Mouse (Mus musculus) gastrocnemius, postnatal 14 days (tissue): ENCODE results near the gene Slc51b. TPM values are rescaled to one million over a fixed set of nuclear protein-coding genes. Genes with fewer than 3 reads are reported as not detected.

Experiments
- DNase-seq: peaks from one replicate; pipeline ENCODE4 v3.0.0; 2021; ENCODE audit warnings: mixed read lengths
- intact Hi-C: fragments of 180-260 bp; cut with DNase I; formaldehyde crosslinking; loops from one replicate; pipeline ENCODE4 v1.15.1; 2025; ENCODE audit warnings: low total_unique reads
- total RNA-seq, 2 experiments: library from RNA; stranded (reverse); gene quantifications; 2 replicates each; pipeline ENCODE4 v1.2.3; 2021

The Slc51b gene
- total RNA-seq, 2 experiments from 2014 or later = not detected

DNA sequence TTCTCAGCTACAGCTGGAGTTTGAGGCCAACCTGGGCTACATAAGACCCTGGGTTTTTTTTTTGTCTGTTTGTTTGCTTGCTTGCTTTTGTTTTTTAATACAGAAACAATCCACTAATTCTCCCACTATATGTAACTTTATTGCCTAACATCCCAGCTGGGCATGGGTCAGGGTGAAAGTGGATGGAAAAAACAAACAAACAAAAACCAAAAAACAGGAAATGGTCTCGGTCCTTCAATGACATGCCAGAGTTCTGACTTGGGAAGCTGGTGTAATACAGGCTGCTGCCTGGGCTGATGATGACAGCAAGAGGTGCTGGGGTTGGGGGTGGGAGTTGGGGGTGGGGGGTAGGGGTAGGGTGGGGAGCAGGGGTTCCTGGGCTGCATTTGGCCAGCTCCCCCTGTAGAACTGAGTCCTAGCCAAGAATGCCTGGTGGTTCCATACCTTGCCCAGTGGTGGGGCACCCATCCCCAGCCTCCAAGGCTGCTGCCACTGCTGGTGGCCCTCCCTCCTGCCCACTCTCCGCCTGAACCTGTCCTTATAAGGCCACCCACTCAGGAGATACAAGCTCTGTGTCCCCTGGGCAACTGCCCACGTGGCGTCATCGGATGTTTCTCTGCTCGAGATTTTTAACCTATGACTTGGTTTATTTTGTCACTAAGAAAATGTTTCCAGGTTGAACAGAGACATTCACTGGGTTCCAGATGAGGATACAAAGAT is 40.6 kb downstream of the Slc51b start:
- intact Hi-C loops = no loop called here
- DNase-seq = peak; percentile 29

DNA sequence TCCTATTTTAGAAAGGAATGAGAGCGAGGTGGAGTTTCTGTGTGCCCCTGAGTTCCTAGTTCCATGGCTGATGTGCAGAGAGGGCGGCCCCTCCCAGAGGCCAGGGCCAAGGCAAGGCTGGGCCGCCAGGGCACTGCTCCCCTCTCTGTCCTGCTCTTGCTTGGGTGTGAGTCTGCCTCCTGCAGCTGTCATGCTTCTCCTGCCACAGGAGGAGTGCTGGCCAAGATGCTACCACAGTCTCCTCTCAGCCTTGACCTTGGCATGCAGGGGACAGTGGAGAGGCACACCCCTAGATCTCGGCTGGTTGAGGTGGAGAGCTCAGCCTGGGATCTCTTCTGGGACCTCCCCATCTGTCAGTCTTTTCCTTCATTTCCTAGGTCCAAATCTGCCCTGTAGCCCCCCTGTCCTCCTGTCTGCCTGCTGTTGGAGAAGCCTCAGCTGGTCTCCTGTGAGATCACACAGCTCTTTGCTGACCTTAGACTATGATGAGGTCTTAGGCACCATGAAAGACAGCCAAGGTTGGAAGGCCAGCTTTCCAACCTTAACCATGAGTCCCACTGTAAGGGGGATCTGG is 41.7 kb downstream of the Slc51b start:
- DNase-seq = peak; percentile 52
- intact Hi-C loops = no loop called here

DNA sequence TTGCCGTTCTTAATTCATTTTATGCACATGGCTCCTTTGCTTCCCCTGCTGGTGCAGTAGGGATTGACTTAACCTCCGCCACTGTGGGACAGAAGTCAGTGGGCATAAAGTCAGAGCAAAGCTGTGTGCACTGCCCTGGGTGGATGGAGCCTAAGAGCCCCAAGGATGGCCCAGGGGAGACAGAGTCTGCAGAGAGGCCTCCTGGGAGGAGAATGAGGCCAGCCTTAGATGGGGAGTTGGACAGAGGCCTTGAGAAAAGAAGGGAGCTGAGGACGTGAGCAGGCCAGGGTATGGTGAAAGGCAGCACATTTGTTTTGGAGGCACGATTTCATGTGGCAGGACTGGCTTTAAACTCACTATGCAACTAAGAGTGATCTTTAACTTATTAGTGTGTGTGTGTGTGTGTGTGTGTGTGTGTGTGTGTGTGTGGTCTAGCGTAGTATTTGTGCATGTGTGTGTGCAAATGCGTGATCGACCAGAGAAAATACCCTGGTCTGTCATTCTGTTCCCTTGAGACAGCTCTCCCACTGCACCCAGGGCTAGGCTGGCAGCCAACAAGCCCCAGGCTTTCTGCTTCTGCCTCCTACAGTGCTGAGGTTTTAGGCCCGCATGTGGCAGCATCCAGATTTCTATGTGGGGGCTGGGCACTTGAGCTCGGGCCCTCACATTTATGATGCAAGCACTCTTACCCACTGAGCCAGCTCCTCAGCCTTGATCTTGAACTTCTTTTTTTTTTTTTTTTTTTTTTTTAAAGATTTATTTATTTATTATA is 47.4 kb downstream of the Slc51b start:
- DNase-seq = no peak
- intact Hi-C loops = no loop called here

DNA sequence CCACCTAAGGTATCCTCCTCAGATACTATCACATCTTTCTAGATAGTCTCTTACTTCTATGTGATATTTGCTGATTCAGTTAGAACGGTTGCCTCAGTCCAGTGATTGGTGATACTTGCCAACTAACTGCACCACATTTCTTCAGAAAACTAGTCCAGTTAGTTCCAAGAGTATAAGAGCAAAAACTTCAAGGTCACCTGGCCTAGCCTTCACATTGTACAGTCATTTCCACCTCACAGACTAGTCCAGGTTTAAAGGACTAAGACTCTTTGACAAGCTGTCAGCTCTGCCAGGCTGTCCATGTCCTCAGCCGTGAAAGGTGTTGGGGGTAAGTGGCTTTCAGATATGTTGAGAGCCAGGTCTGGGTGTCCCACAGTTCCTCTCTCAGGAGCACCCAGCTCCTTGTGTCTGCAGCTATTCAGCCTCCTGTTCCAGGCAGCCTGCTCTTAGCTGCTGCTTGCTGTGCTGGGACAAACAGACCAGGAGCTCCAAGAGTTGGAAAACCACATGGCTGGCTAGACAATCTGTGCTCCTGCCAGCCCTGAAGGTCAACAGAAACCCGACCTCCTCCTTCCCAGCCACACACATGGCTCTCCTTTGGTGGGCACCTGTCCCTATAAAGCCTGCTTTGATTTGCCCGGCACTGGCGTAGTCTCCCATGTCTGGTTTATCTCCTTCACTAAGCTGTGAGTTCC is 48.1 kb downstream of the Slc51b start:
- DNase-seq = peak; percentile 50
- intact Hi-C loops = loop anchor here (5.0 kb wide), 1 partner anchor 38 kb away; no protein-coding TSS in a partner anchor

DNA sequence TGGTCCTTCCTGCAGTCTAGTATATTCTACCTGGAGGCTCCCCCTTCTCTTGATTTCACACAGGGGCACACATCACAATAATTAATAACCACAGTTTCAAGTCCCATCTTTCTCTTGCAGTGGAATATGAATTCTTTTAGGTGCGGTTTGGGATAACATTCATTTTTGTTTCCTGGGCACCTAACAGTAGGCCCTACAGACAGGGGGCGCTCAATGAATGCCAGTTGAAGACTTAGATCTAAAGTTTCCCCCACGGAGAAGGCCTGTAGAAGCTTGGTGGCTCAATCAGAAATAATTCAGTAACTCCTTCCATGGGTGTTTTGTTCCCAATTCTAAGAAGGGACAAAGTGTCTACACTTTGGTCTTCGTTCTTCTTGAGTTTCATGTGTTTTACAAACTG is 50.3 kb downstream of the Slc51b start:
- intact Hi-C loops = loop anchor here (2.0 to 5.0 kb wide), 2 partner anchors 26 to 40 kb away; partner anchors contain the start of gene Pdcd7
- DNase-seq = peak; percentile 41

DNA sequence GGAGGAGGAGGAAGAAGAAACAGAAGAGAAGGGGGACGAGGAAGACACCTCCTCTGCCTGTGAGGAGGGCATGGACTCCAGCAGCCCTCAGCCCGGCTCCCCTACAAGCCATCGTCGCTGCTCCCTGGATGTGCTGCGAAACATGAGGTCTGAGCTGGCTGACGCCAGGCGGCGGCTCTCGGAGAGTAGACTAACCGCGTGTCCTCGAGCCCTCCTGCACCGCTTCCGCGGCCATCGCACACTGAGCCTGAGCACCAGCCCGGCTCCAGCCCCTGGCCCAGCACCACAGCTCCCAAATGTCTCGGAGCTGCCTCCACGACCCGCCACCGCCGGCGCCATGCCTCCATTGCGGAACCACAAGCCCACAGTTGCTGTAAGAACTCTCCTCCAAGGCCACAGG is 51.0 kb downstream of the Slc51b start:
- DNase-seq = no peak
- intact Hi-C loops = loop anchor here (2.0 to 5.0 kb wide), 2 partner anchors 25 to 41 kb away; partner anchors contain the start of gene Pdcd7

DNA sequence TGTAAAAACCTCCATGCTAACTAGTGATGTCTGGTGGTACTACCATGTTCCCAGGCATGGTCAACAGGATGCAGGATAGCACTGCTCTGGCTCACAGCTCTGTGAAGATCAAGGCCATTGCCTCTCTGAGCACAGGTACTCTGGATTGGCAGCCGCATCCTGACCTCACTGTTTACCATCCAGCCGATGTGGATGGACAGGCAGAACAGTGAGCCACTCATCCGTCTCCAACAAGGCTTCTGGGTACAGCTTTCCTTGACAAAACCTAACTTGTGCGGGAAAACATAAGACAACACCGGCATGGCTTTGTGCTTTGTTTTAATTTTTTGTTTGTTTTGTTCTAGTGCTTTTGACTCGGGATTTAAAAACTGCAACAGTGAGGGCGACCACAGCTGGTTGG is 57.0 kb downstream of the Slc51b start:
- no peak for DNase-seq

DNA sequence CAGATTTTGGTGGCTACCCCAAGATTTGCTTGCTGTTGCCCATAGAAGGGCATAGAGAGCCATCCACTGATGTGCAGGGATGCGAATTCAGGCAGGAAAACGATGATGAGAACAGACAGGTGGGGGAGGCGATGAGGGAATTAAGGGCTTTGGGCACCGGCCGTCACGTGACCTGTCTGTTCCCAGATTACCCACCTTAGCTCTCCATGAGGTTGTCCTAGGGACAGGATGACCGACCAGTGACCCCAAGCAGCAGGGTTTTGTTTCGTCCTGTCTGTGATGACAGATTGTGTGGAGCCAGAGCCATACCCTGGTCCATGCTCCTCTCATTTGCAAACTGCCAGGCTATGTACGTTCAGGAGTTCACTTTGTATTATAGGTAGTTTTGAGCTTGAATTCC is 59.1 kb downstream of the Slc51b start:
- intact Hi-C loops = no loop called here
- DNase-seq = no peak

More for the DNA sequence above, 57.0 kb downstream of the Slc51b start:
- intact Hi-C loops = no loop called here

Other genes with a start within 250 kb of the Slc51b start
- gene Parp16, start 227.6 kb downstream of the Slc51b start, total RNA-seq = 1 to 10 TPM; 4.9 to 5.4 TPM
- gene Cilp, start 157.8 kb downstream of the Slc51b start, total RNA-seq = 100 to 1,000 TPM in 1 of 2 experiments, 10 to 100 TPM in 1; 63.1 to 122 TPM
- 10 to 100 TPM; 56.9 to 75.9 TPM for gene Clpx, start 128.7 kb downstream of the Slc51b start, total RNA-seq
- gene Pdcd7, start 76.9 kb downstream of the Slc51b start, total RNA-seq = 10 to 100 TPM in 1 of 2 experiments, 1 to 10 TPM in 1; 9.1 to 13.2 TPM
- under 1 TPM; 0.14 to 0.38 TPM for gene Ubap1l, start 61.9 kb downstream of the Slc51b start, total RNA-seq
- gene Kbtbd13, start 31.3 kb downstream of the Slc51b start, total RNA-seq = 10 to 100 TPM in 1 of 2 experiments, 1 to 10 TPM in 1; 5.5 to 10.2 TPM
- gene Rasl12, start 24.4 kb downstream of the Slc51b start, total RNA-seq = 1 to 10 TPM; 6.7 to 7.7 TPM
- gene Mtfmt, start 12.8 kb upstream of the Slc51b start, total RNA-seq = 1 to 10 TPM; 4.7 to 5.9 TPM
- gene Spg21, start 38.0 kb upstream of the Slc51b start, total RNA-seq = 10 to 100 TPM; 23.8 to 29.2 TPM
- not detected for gene Ankdd1a, start 97.2 kb upstream of the Slc51b start, total RNA-seq
- 10 to 100 TPM in 1 of 2 experiments, 1 to 10 TPM in 1; 8.3 to 10.7 TPM for gene Plekho2, start 157.1 kb upstream of the Slc51b start, total RNA-seq
- gene Pif1, start 164.2 kb upstream of the Slc51b start, total RNA-seq = under 1 TPM; 0.44 to 0.57 TPM
- gene Rbpms2, start 206.7 kb upstream of the Slc51b start, total RNA-seq = 1 to 10 TPM; 2.2 to 2.6 TPM
- 100 to 1,000 TPM; 258 to 262 TPM for gene Oaz2, start 245.0 kb upstream of the Slc51b start, total RNA-seq